Mouse (Mus musculus): ENCODE data around the gene Rangrf.

GRCm38 (mm10) chr11:68982639-68983369 is 7.8 kb upstream of the Rangrf start:
- TF ChIP-seq CTCF (IDR thresholded peaks at IDR 0.05; ENCODE audit: insufficient read depth, low read depth, low read length) (no peak), POLR2A (IDR thresholded peaks at IDR 0.05; ENCODE audit: insufficient read depth, low read depth, low read length) (no peak)

Measured in olfactory bulb, adult 2 months (tissue).